Mouse (Mus musculus) testis, adult 2 months (tissue): Measurements from ENCODE around the gene Pde2a. TPM values are rescaled to one million over a fixed set of nuclear protein-coding genes. Genes with fewer than 3 reads are reported as not detected.

Source experiments
- H3K27ac ChIP-seq: fragments of 200-500 bp; 2 replicates; pipeline ENCODE4 v1.5.1; 2012; ENCODE audit warnings: low read depth, low read length; ENCODE audit not compliant: control insufficient read depth, insufficient read depth
- H3K27me3 ChIP-seq: fragments of 200-500 bp; 2 replicates; pipeline ENCODE4 v1.6.1; 2012; ENCODE audit warnings: mild to moderate bottlenecking, low read length, moderate library complexity; ENCODE audit not compliant: control insufficient read depth, insufficient read depth
- H3K36me3 ChIP-seq: fragments of 200-500 bp; 2 replicates; pipeline ENCODE4 v1.6.1; 2012; ENCODE audit warnings: mild to moderate bottlenecking, low read length; ENCODE audit not compliant: control insufficient read depth, insufficient read depth
- H3K4me1 ChIP-seq: fragments of 200-500 bp; 2 replicates; pipeline ENCODE4 v1.6.1; 2012; ENCODE audit warnings: low read length; ENCODE audit not compliant: control insufficient read depth, insufficient read depth
- H3K4me3 ChIP-seq: fragments of 200-500 bp; 2 replicates; pipeline ENCODE4 v1.5.1; 2012; ENCODE audit warnings: low read depth, mild to moderate bottlenecking, low read length, moderate library complexity, mixed read lengths; ENCODE audit not compliant: control insufficient read depth
- CTCF ChIP-seq: fragments of 200-500 bp; IDR thresholded peaks from 2 replicates; pipeline ENCODE4 v1.5.1; 2012; ENCODE audit warnings: low read depth, mild to moderate bottlenecking, inconsistent platforms, low read length, moderate library complexity; ENCODE audit not compliant: control insufficient read depth, insufficient read depth, insufficient replicate concordance
- POLR2A ChIP-seq: fragments of 200-500 bp; IDR thresholded peaks from 2 replicates; pipeline ENCODE4 v1.6.1; 2012; ENCODE audit warnings: low read depth, mild to moderate bottlenecking, inconsistent platforms, low read length, moderate library complexity; ENCODE audit not compliant: control insufficient read depth
- polyA plus RNA-seq: library from polyadenylated mRNA; depleted of rRNA; stranded (reverse); fragments of >200 nt; gene quantifications from 2 replicates; pipeline ENCODE4 v1.2.3, GENCODE M21; 2012

Gene Pde2a
- polyA plus RNA-seq, 1 experiment, result 7.4 TPM

- H3K4me3 ChIP-seq, result peak overlapping the region; percentile 71
Observed at GRCm38 (mm10) chr7:101419013-101419770, 2.3 kb upstream of the Pde2a start.

GRCm38 (mm10) chr7:101422069-101422468 is 578 bp downstream of the Pde2a start:
- H3K4me1 ChIP-seq, result peaks cover 11% of the 10 kb centered on the region
- no peak overlapping the region for H3K4me3 ChIP-seq
- H3K27me3 ChIP-seq, result no peaks in the 10 kb centered on the region
- H3K36me3 ChIP-seq, result no peaks in the 10 kb centered on the region
- H3K27ac ChIP-seq, result no peak overlapping the region
- TF ChIP-seq POLR2A, result no peak
- no peak for TF ChIP-seq CTCF

More at GRCm38 (mm10) chr7:101419013-101419770, 2.3 kb upstream of the Pde2a start:
- no peaks in the 10 kb centered on the region for H3K36me3 ChIP-seq
- peaks cover 17% of the 10 kb centered on the region for H3K4me1 ChIP-seq
- TF ChIP-seq POLR2A (no peak), CTCF (no peak)
- no peak overlapping the region for H3K27ac ChIP-seq
- no peaks in the 10 kb centered on the region for H3K27me3 ChIP-seq

- Histone ChIP-seq H3K27me3 (no peaks in the 10 kb centered on the region), H3K4me1 (peaks cover 11% of the 10 kb centered on the region), H3K36me3 (no peaks in the 10 kb centered on the region), H3K27ac (no peak overlapping the region), H3K4me3 (no peak overlapping the region)
- no peak for TF ChIP-seq CTCF
- no peak for TF ChIP-seq POLR2A
Observed at GRCm38 (mm10) chr7:101422646-101423045, 1.2 kb downstream of the Pde2a start.

- Histone ChIP-seq H3K4me3 (no peak overlapping the region), H3K4me1 (peaks cover 11% of the 10 kb centered on the region), H3K36me3 (no peaks in the 10 kb centered on the region), H3K27ac (no peak overlapping the region), H3K27me3 (no peaks in the 10 kb centered on the region)
- no peak for TF ChIP-seq POLR2A
Observed at GRCm38 (mm10) chr7:101423970-101424369, 2.5 kb downstream of the Pde2a start.

- no peak for TF ChIP-seq CTCF
- no peak for TF ChIP-seq POLR2A
- no peak overlapping the region for H3K4me3 ChIP-seq
- H3K27me3 ChIP-seq, result no peaks in the 10 kb centered on the region
- peaks cover 2% of the 10 kb centered on the region for H3K4me1 ChIP-seq
- no peaks in the 10 kb centered on the region for H3K36me3 ChIP-seq
- no peak overlapping the region for H3K27ac ChIP-seq
Observed at GRCm38 (mm10) chr7:101426692-101427091, 5.2 kb downstream of the Pde2a start.

GRCm38 (mm10) chr7:101427736-101428135 is 6.2 kb downstream of the Pde2a start:
- Histone ChIP-seq H3K4me1 (no peaks in the 10 kb centered on the region), H3K4me3 (no peak overlapping the region), H3K27me3 (no peaks in the 10 kb centered on the region), H3K27ac (no peak overlapping the region), H3K36me3 (no peaks in the 10 kb centered on the region)
- TF ChIP-seq CTCF (peak; percentile 73; the same call in 1 of the 2 replicates), POLR2A (no peak)

GRCm38 (mm10) chr7:101435038-101435437 is 13.5 kb downstream of the Pde2a start:
- no peak overlapping the region for H3K4me3 ChIP-seq
- H3K36me3 ChIP-seq, result no peaks in the 10 kb centered on the region
- no peaks in the 10 kb centered on the region for H3K4me1 ChIP-seq
- H3K27ac ChIP-seq, result no peak overlapping the region
- TF ChIP-seq POLR2A (no peak), CTCF (no peak)
- no peaks in the 10 kb centered on the region for H3K27me3 ChIP-seq

GRCm38 (mm10) chr7:101437876-101438275 is 16.4 kb downstream of the Pde2a start:
- H3K27me3 ChIP-seq, result no peaks in the 10 kb centered on the region
- H3K4me1 ChIP-seq, result no peaks in the 10 kb centered on the region
- TF ChIP-seq CTCF (no peak), POLR2A (no peak)
- no peak overlapping the region for H3K4me3 ChIP-seq
- H3K36me3 ChIP-seq, result no peaks in the 10 kb centered on the region
- no peak overlapping the region for H3K27ac ChIP-seq
